Mouse (Mus musculus) c-Kit-positive CD71-positive TER-119-negative erythroid progenitor cells, embryonic 14.5 days (primary cell): ENCODE measurements around the gene Pmpcb.
"Not testable (repeated sequence)": the region's sequence is repeated elsewhere in the genome, so short reads cannot be mapped to it uniquely, and the experiment has no call there.

Experiments
- DNase-seq: peaks from one replicate; pipeline ENCODE4 v3.0.0-alpha.2; 2013; ENCODE audit warnings: low read depth

Gene Pmpcb

GRCm38 (mm10) chr5:21736956-21737585 is at the start of gene Pmpcb:
Gene Pmpcb (plus strand): TSS chr5:21737141.
- peak; percentile 82 for DNase-seq

- DNase-seq = no peak
Measured at GRCm38 (mm10) chr5:21692230-21692629, 44.7 kb upstream of the Pmpcb start.

DNA sequence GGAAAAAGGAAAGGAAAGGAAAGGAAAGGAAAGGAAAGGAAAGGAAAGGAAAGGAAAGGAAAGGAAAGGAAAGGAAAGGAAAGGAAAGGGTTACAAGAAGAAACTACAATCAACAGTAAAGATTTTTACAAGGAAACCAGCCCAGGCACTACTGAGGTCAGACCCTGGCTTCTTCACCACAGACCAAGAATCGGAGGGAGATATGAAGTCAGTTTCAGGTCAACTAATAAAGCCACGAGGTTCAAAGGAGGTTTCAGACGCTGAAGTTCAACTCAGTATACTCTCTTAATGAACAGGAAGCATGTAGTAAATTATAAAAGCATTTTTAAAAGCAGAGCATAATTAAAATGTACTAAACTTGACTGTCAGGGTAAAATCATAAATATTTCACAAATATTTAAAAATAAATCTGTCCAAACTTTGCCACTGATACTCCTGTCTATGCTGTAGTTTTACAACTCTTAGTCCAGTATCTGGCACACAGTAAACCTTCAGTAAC is 43.5 kb upstream of the Pmpcb start:
- DNase-seq = no peak

- no peak for DNase-seq
Measured at GRCm38 (mm10) chr5:21694854-21695490, 42.0 kb upstream of the Pmpcb start.

DNA sequence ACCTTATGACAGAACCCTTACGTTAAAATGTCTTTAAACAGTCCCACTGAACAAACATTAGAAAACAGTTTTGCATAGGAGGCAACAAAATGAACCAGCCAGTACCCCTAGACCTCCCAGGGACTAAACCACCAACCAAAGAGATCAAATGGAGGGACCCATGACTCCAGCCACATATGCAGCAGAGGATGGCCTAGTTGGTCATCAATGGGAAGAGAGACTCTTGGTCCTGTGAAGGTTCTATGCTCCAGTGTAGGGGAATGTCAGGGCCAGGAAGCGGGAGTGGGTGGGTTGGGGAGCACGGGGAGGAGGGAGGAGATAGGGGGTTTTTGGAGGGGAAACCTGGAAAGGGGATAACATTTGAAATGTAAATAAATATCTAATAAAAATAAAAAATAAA is 37.4 kb upstream of the Pmpcb start:
- not testable (repeated sequence) for DNase-seq

- DNase-seq = peak; percentile 15
Measured at GRCm38 (mm10) chr5:21700272-21700821, 36.6 kb upstream of the Pmpcb start.

DNA sequence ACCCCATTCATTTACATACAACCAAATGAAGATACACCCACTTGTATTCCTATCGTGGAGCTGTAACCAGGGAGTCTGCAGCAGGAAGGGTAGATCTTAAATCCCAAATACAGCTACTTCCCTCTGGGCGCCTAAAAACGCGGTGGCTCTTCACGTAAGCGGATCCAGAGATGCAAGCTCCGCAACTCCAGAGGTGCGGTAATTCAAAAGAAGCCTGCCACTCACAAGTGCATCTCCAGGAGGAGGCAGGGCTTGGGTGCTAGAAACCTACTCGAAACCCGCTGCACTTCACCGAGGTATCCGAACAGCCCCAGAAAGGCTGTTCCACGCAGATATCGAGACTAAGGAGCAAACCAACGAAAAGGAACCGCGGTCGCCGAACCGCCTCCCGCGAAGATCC is 36.0 kb upstream of the Pmpcb start:
- DNase-seq = no peak

- DNase-seq = peak; percentile 91
Measured at GRCm38 (mm10) chr5:21701351-21702008, 35.5 kb upstream of the Pmpcb start, which contains the start of gene Napepld. Gene Napepld (minus strand): TSS chr5:21701396.

DNA sequence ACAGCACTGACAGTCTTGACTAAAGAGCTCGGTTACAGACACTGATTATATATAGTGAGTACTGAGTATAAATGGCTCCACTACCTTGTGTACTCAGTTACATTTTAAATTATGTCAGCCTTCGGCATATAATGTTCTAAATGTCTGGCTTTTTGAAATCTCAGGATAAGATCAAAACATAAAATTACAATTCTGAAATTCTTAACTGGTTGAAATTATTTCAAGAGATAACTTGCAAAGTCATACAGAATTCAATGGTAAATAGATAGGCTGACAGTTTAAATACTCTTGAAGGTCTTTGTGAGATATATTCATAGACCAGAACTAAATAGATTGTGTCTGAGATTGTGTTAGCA is 35.0 kb upstream of the Pmpcb start:
- no peak for DNase-seq

DNA sequence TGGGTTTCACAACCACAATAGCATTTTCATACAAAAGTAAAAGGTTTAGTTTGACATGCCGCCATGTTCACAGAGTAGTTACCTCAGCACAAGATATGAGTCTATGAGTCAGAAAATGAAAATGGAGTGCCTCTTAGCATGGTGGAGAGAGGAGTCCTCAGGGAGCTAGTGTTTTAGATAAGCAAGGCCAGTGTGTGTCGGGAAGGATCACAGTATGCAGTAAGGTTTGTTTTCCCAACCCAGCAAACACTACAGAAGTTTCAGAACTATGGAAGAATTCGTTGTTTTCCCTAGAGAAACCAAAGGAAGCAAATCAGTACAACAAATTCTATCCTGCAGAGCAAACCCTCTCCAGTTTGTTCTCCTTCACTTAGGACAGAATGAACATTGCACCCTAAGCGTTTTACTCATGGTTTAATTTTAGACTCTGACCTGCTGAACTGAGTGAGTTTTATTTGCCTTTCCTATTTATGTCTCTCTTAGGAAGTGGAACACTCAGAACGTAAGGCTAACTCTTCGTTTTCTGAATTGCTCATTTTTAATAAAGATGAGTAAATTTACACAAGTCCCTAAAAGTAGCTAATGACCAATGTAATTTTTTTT is 34.0 kb upstream of the Pmpcb start:
- DNase-seq = no peak

- DNase-seq = peak; percentile 13
Measured at GRCm38 (mm10) chr5:21703708-21704107, 33.2 kb upstream of the Pmpcb start.

GRCm38 (mm10) chr5:21706546-21706945 is 30.4 kb upstream of the Pmpcb start:
- DNase-seq = no peak

DNA sequence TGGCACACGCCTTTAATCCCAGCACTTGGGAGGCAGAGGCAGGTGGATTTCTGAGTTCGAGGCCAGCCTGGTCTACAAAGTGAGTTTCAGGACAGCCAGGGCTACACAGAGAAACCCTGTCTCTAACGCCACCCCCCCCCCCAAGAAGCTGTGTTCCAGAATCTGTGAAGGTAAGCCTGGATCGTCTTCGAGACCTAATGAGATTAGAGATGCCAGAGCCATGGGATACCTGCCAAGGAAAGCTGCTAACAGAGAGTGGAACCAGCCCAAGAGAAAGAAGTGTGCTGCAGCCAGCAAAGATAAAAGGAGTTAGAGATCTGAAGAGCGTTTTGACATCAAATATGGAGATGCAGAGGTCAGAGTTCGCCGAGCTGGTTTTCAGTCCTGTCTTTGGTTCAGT is 28.9 kb upstream of the Pmpcb start:
- not testable (repeated sequence) for DNase-seq

- no peak for DNase-seq
Measured at GRCm38 (mm10) chr5:21712127-21712715, 24.7 kb upstream of the Pmpcb start.

- no peak for DNase-seq
Measured at GRCm38 (mm10) chr5:21714447-21714846, 22.5 kb upstream of the Pmpcb start.

GRCm38 (mm10) chr5:21717165-21717715 is 19.7 kb upstream of the Pmpcb start:
- DNase-seq = no peak

GRCm38 (mm10) chr5:21718546-21718945 is 18.4 kb upstream of the Pmpcb start:
- no peak for DNase-seq

- DNase-seq = no peak
Measured at GRCm38 (mm10) chr5:21719209-21719608, 17.7 kb upstream of the Pmpcb start.

DNA sequence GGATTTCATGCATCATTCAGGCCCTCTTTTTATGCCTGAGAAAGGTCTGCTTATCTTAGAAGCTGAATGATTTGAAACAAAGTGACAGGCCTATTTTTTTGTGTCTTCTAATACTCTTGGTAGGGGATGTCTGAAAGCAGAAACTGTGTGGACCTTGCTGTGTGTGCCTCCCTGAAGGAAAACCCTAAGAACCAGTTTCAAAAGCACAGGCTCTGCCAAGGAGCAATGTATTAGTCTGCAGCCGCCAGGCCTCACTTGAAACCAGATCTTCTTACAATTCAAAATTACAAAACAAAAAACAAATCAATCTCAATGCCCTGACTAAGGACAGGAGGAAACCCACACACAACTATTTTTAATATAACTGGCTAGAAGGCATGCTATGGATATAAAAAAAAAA is 12.5 kb upstream of the Pmpcb start:
- no peak for DNase-seq

DNA sequence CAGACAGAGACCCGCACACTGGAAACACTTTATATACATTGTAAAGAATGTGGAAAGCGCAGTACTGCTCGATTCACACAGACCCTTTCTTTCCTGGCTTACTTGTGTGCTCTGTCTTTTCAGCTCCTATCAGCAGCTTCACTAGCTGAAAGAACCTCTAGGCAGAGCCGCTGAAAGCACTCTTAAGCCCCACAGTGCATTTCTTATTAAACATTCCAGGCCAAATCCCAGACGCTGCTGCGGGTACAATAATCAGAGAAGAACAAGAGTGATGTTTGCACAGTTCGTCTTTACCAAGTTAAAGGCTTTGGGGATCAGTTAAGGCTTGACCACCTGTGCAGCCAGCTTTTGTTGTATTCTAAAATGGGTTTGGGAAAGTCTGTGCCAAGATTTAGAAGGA is 12.1 kb upstream of the Pmpcb start:
- no peak for DNase-seq

DNA sequence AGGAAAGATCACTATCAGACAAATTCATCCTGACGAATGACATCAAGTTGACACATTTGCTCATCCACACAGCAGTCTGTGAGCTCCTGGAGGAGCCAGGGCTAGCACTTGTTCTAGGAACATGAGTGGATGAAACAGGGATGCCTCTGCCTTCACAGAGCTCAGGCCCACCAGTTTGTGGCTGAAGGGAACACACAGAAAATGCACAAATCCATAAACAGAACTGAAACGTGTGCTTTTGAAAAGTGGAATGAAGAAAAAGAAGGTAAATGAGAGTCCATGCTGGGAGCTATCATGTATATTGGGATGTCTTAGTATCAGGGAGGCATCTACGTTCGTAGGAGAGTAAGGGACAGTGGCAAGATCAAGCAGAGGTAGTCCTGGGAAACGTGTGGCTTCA is 7.8 kb upstream of the Pmpcb start:
- DNase-seq = no peak
